Mouse (Mus musculus): ENCODE results near the gene Clta. TPM values are rescaled to one million over a fixed set of nuclear protein-coding genes. Genes with fewer than 3 reads are reported as not detected.

Gene Clta
- total RNA-seq, 2 experiments from 2014 or later = 44.5 to 61.3 TPM

DNA sequence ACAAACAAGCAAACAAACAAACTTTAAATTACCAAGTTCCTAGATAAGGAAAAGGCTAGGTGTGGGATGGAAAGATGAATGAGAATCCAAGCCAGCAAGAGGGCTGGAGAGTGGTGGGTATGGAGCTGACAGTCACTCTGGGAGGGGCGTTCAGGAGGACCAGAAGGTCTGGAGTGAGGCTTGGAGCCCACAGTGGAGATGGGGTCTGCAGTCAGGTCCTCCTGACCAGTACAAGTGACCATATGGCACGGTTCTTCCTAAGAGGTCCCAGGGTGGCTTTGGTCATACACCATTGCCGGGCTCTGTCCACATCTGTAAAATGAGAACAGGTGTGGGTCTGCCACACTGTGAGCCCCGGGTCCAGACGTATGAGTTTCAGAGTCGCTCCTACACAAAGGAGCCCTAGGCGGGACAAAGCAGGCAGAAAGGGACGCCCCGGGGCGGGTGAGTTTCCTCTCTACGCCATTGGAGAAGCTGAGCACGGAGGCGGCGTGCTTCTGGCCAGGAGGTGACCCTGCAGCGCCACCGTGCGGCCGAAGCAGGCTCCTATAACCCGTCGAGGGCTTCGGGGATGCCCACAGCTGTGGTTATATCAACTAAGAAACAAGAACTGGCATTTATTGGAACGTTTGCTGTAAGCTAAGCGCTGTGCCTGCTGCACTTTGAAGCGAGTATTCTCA, 22.1 kb upstream of the Clta start:
- Histone ChIP-seq H3K4me3 (peak overlapping the region; percentile 64), H3K27ac (peak overlapping the region; percentile 43)
- peak; percentile 99 for TF ChIP-seq CTCF (IDR thresholded peaks at IDR 0.05)
- DNase-seq = peak; percentile 95
- intact Hi-C loops (cut with DNase I) = loop anchor here (1.0 to 10.0 kb wide), 3 partner anchors 56 to 237 kb away; no protein-coding TSS in a partner anchor

DNA sequence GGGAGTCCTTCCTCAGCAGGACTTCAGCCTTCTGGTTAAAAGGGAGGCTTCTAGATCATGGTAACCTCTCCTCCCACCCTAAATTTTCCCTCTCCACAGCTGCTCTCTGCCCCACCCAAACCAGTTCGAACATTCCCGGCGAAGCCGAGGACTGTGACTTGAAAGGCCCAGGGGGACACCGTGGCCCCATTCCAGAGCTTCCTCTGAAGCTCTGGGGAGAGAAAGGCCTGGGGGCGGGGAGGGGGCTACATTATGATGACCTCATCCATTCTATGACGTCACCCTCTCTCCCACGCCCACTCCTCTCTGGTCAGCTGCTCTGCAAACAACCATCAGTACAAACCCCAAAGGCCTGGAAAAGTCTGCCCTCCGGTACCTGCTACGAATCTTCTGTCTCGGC, 21.1 kb upstream of the Clta start, which contains the start of gene Ccin:
Gene Ccin (plus strand): TSS at position 303 of the 400 bp plus-strand sequence.
- DNase-seq = no peak
- intact Hi-C loops (cut with DNase I) = loop anchor here (10.0 kb wide), 1 partner anchor 238 kb away; no protein-coding TSS in a partner anchor
- no peak for TF ChIP-seq CTCF (IDR thresholded peaks at IDR 0.05)
- H3K4me3 ChIP-seq = peak within 1 kb of the TSS; percentile 64
- peak within 1 kb of the TSS; percentile 43 for H3K27ac ChIP-seq

DNA sequence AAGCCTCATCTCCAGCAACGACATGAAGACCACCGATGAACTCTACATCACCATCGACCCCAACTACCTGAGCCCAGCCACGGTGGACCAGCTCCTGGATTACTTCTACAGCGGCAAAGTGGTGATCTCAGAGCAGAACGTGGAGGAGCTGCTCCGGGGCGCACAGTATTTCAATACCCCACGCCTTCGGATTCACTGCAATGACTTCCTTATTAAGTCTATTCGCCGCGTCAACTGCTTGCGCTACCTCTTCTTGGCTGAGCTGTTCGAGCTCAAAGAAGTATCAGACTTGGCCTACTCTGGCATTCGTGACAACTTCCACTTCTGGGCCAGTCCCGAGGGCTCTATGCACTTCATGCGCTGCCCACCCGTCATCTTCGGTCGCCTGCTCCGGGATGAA, 20.5 kb upstream of the Clta start:
- intact Hi-C loops (cut with DNase I) = loop anchor here (10.0 kb wide), 1 partner anchor 239 kb away; no protein-coding TSS in a partner anchor
- no peak for DNase-seq
- no peak for TF ChIP-seq CTCF (IDR thresholded peaks at IDR 0.05)

DNA sequence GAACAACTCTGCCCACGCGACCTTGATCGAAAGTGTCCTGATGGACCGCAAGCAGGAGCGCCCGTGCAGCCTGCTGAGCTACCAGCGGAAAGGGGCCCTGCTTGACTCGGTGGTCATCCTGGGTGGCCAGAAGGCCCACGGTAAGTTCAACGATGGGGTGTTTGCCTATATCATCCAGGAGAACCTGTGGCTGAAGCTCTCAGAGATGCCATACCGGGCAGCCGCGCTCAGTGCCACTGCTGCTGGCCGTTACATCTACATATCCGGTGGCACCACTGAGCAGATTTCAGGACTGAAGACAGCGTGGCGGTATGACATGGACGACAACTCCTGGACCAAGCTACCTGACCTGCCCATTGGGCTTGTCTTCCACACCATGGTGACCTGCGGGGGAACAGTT, 19.9 kb upstream of the Clta start:
- no peak for DNase-seq
- TF ChIP-seq CTCF (IDR thresholded peaks at IDR 0.05) = no peak
- intact Hi-C loops (cut with DNase I) = loop anchor here (10.0 kb wide), 1 partner anchor 240 kb away; no protein-coding TSS in a partner anchor
- no peak overlapping the region for H3K27ac ChIP-seq
- H3K4me3 ChIP-seq = no peak overlapping the region

More for the DNA sequence above, 20.5 kb upstream of the Clta start:
- no peak overlapping the region for H3K4me3 ChIP-seq
- H3K27ac ChIP-seq = no peak overlapping the region

DNA sequence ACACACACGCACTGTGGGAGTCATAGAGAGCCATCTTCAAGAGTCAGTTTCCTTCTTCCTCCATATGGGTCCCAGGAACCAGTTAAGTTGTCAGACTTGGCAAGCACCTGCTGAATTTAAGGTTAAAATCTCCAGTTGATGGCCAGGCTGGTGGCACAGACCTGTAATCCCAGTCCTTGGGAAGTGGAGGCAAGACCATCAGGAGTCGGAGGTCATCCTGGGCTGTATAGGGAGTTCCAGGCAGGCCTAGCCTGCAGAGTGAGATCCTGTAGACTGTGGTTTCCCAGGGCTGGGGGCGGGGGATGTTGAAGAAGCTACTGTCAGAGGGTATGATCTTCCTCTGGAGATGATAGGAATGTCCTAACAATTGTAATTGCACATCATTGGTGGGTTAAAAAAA, 15.3 kb upstream of the Clta start:
- H3K4me3 ChIP-seq = no peak overlapping the region
- DNase-seq = no peak
- no peak overlapping the region for H3K27ac ChIP-seq
- intact Hi-C loops (cut with DNase I) = loop anchor here (10.0 kb wide), 1 partner anchor 244 kb away; no protein-coding TSS in a partner anchor
- TF ChIP-seq CTCF (IDR thresholded peaks at IDR 0.05) = no peak

DNA sequence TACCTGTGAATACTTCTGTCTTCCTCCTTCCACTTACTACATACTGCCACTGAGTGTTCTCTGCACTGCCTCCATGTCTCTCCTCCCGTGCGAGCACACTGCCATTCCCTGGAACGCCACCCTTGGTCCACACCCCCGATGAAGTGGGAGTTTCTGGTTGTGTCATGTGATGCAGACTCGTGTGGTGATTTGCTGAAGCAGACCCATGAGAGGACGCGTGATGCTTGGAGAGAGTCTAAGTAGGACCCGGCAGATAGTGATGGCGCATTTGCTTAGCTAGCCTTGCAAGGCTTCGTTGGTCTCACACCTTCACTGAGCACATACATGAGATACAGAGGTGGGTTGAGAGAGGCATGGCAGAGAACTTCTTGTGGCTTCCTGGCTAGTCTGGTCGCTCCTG, 11.2 kb upstream of the Clta start:
- no peak for TF ChIP-seq CTCF (IDR thresholded peaks at IDR 0.05)
- Histone ChIP-seq H3K27ac (no peak overlapping the region), H3K4me3 (no peak overlapping the region)
- no peak for DNase-seq
- intact Hi-C loops (cut with DNase I) = no loop called here

DNA sequence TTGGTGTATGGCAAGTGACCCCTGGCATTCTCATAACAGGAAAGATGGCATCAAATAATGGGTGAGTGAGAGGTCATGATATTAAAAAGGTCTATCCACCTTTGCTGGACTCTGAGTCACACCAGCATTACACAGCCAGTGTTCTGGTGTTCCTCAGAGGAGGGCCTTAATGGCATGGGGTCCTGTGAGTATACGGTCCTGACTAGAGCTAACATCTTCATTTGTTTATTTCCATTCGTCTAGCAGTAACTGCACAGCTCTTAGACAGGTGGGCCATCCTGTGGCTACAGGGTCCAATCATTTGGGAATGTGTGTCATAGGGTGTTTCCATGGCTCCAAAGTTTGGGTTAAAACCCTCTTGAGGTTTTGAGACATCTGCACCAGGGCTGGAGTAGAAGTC, 9.9 kb upstream of the Clta start:
- Histone ChIP-seq H3K4me3 (no peak overlapping the region), H3K27ac (no peak overlapping the region)
- intact Hi-C loops (cut with DNase I) = no loop called here
- TF ChIP-seq CTCF (IDR thresholded peaks at IDR 0.05) = no peak
- DNase-seq = no peak

DNA sequence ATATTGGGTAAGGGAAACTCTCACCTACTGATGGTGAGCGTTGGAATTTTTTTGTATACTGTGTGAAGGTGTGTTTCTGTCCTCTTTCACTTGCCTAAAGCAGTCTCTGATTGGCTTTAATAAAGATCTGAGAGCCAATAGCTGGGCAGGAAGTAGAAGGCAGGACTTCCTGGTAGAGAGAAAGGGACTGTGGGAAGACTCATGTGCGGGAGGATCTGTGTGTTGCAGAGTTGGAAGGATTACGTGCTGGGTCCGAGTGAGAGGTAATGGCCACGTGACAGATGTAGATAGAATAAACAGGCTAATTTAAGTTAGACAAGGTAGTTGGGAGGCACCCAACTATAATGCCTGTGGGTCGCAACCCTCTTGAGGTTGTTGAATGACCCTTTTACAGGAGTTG, 630 bp upstream of the Clta start:
- H3K4me3 ChIP-seq = no peak overlapping the region
- no peak overlapping the region for H3K27ac ChIP-seq
- no peak for TF ChIP-seq CTCF (IDR thresholded peaks at IDR 0.05)
- DNase-seq = no peak
- intact Hi-C loops (cut with DNase I) = no loop called here

DNA sequence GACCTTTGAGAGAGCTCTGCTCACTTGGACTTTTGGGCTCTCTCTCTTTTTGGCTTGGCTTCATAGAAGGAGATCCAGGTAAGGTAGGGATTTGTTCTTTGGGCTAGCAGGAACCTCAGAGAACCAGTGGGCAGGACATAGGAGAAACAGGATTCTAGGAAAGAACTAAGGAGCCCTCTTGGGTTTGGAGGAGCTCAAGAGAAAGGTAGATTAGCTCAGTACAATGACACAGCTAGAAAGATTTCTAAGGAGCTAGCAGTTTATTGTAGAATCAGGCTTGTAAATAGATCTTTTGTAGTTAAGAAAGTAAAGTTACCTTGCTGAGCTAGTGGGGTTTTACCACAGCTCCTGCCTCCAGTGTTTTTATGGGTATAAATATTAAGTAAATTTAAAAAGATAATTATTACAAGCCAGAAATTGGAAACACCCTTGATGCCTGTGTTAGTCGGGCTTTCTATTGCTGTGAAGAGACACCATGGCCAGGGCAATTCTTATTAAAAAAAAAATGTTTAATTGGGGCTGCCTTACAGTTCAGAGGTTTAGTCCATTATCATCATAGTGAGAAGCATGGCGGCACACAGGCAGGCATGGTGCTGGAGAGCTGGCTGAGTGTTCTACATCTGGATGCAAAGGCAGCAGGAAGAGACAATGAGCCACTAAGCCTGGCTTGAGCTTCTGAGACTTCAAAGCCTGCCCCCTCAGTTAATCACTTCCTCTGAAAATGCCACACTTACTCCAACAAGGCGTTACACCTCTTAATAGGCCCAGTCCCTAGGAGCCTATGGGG, 564 bp downstream of the Clta start:
- DNase-seq = no peak
- TF ChIP-seq CTCF (IDR thresholded peaks at IDR 0.05) = no peak
- no peak overlapping the region for H3K27ac ChIP-seq
- intact Hi-C loops (cut with DNase I) = no loop called here
- H3K4me3 ChIP-seq = no peak overlapping the region

DNA sequence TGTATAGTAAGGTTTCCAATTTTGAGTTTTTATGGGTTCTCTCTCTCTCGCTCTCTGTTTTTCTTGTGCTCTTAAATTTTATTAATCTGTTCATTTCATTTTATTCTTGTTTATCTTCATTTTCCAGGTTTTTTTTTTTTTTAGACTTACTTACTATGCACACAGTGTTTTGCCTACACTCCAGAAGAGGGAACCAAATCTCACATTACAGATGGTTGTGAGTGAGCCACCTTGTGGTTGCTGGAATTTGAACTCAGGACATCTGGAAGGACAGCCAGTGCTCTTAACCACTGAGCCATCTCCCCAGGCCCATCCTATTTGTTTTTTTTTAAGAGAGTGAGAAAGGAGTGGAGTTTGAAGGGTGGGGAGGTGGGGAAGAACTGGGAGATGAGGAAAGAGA, 5.9 kb downstream of the Clta start:
- TF ChIP-seq CTCF (IDR thresholded peaks at IDR 0.05) = no peak
- intact Hi-C loops (cut with DNase I) = no loop called here
- DNase-seq = no peak
- Histone ChIP-seq H3K4me3 (no peak overlapping the region), H3K27ac (no peak overlapping the region)

DNA sequence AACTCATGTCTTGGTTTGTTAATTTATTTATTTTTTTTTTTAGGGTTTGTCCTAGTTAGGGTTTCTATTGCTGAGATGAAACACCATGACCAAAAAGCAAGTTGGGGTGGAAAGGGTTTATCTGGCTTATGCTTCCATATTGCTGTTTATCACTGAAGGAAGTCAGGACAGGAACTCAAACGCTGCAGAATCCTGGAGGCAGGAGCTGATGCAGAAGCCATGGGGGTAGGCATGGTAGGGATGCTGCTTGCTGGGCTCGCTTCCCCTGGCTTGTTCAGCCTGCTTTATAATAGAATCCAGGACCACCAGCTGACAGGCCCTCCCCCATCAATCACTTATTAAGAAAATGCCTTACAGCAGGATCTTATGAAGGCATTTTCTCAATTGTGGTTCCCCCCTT, 6.6 kb downstream of the Clta start:
- Histone ChIP-seq H3K27ac (no peak overlapping the region), H3K4me3 (no peak overlapping the region)
- intact Hi-C loops (cut with DNase I) = no loop called here
- DNase-seq = no peak
- TF ChIP-seq CTCF (IDR thresholded peaks at IDR 0.05) = no peak

DNA sequence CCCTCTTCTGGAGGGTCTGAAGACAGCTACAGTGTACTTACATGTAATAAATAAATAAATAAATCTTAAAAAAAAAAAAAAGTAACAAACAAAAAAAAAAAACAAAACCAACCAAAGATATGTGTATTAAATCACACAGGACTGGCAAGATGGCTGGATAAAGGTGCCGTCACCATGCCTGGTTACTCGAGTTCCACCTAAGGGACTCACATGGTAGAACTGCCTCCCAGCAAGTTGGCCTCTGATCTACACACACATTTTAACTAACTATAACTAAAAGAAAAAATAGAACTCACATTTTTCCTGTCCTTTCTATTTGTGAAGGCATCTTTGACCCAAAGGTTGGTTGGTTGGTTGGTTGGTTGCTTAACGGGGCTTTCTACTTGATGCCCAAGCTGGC, 7.5 kb downstream of the Clta start:
- DNase-seq = no peak
- intact Hi-C loops (cut with DNase I) = no loop called here
- no peak for TF ChIP-seq CTCF (IDR thresholded peaks at IDR 0.05)
- Histone ChIP-seq H3K27ac (peak overlapping the region; percentile 92), H3K4me3 (peak overlapping the region; percentile 77)

Data from gastrocnemius, adult 2 months (tissue).